Mouse (Mus musculus) ovary, adult 10 weeks (tissue): Measurements from ENCODE around the gene Rbm47. TPM values are rescaled to one million over a fixed set of nuclear protein-coding genes. Genes with fewer than 3 reads are reported as not detected.

Experiments
- polyA plus RNA-seq: library from polyadenylated mRNA; stranded (reverse); fragments of 350-450 nt; fragmentation: Illumina TruSeq; extraction: RNeasy Lipid Tissue Mini Kit (QIAGEN cat#74804); gene quantifications from one replicate; pipeline ENCODE4 v1.2.3, GENCODE M21; 2014

The Rbm47 gene
- polyA plus RNA-seq: 20.3 TPM

DNA sequence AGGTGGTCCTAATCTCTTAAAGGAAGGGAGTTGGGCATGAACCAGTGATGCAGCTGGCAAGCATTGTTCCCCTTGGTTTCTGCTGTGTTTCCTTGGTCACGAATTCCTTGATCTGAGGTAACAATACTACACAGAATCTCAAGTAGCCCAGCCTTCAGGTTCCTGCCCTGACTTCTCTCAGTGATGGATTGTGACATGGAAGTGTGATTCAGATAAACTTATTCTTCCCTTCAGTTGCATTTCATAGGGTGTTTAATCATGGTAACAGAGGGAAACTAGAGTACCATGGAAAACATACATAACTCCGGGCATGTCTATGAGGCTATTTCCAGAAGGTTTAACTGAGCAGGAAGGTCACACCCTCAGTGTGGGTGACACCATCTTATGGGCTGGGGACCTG lies at the start of gene Rbm47:
Gene Rbm47 (minus strand): TSS at position 101 of the 400 bp plus-strand sequence.

DNA sequence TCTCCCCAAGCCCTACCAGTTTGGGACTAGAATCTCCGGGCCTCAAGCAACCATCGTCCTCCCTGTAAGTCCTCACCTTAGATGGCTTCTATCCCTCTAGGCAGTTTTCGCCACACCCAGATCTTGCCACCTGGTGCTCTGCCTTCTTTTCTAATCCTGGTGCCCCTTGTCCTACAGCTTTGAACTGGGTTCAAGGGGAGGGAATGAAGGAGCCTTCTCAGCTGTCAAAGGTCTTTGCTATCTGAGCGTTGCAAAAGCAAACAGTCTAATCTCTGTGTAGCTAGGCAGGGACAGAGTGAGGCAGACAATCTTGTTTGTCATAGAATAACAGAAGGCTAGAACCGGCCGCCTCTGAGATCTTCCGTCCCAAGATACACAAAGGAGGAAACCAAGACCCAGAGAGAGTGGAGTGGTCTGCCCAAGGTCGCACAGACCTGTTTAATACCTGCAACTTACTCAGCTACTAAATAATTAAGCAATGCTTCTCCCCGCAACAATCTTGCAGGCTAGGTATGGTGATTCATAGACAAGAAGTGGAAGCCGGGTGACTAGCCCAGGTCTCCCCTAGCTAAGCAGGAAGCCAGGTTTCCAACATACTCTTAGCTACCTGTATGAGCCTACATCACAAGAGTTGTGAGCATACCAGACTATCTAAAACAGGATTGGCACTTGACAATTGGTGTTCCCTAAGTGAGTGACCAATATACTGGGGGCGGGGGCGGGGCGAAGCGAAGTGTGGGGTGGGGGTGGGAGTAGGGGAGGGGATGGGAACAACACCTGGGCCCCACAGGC lies 168.6 kb downstream of the Rbm47 start, which contains the start of gene 9130230L23Rik:
Gene 9130230L23Rik (minus strand): TSS at position 152 of the 792 bp plus-strand sequence.

Other genes with a start within 250 kb of the Rbm47 start
- gene Chrna9, start 238.2 kb downstream of the Rbm47 start, polyA plus RNA-seq: not detected
- not detected for gene 9130230L23Rik, start 168.8 kb downstream of the Rbm47 start, polyA plus RNA-seq
- 0.71 TPM for gene Nsun7, start 86.8 kb upstream of the Rbm47 start, polyA plus RNA-seq